Mouse (Mus musculus): ENCODE results near the gene Arsa.
A peak's percentile ranks its signal among the peaks of the same experiment; 100 is the strongest.
"Not testable (repeated sequence)": the region's sequence is repeated elsewhere in the genome, so short reads cannot be mapped to it uniquely, and the experiment has no call there.

Gene Arsa

DNA sequence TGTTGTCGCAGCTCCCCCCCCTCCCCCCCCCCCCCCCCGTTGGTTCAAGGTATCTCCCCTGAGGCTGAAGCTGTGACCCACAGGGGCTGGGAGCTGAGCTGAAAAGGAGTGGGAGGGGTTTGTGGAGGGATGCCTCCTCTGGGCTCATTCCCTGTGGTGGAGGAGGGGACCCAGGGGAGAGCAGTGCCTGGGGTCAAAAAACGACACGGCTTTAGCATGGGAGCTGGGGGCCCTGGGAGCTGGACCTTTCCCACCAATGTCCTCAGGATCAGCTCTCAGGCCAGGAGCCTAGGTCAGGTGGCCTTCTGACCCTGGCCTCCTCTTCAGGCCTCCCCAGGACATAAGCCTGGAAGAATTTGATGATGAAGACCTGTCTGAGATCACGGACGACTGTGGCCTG, 22.4 kb downstream of the Arsa start:
- no peak for DNase-seq (ENCODE audit: low spot score in 2 of 2)

DNA sequence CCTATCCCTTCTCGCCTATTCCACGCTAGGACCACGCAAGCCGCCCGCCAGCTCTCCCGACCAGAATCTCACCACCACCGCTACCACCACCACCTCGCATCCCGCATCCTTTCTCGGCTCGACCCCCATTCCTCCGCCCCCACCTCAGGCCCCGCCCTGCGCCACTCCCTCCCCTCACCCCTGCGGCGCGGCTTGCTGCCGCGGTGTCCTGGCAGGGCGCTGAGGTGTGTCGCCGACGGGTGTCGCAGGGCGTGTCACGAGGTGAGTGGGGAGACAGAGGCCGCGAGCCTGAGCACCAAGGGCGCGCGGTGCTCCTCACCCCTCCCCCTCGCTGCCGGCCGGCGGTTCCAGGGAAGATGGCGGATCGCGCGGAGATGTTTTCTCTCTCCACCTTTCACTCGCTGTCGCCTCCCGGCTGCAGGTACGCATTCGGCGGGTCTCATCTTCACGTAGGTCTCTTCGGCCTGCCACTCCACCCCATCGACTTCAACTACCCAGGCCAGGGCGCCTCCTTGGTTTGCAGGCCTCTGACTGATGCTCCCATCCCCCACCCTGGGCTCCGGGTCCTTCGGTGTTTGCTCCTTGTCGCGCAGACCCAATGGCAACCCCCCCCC, 23.3 kb downstream of the Arsa start, which contains the start of gene Mapk8ip2:
Mapk8ip2 (plus strand) TSS at position 49 of the 614 bp plus-strand sequence.
- DNase-seq (ENCODE audit: low spot score in 2 of 2) = no peak

DNA sequence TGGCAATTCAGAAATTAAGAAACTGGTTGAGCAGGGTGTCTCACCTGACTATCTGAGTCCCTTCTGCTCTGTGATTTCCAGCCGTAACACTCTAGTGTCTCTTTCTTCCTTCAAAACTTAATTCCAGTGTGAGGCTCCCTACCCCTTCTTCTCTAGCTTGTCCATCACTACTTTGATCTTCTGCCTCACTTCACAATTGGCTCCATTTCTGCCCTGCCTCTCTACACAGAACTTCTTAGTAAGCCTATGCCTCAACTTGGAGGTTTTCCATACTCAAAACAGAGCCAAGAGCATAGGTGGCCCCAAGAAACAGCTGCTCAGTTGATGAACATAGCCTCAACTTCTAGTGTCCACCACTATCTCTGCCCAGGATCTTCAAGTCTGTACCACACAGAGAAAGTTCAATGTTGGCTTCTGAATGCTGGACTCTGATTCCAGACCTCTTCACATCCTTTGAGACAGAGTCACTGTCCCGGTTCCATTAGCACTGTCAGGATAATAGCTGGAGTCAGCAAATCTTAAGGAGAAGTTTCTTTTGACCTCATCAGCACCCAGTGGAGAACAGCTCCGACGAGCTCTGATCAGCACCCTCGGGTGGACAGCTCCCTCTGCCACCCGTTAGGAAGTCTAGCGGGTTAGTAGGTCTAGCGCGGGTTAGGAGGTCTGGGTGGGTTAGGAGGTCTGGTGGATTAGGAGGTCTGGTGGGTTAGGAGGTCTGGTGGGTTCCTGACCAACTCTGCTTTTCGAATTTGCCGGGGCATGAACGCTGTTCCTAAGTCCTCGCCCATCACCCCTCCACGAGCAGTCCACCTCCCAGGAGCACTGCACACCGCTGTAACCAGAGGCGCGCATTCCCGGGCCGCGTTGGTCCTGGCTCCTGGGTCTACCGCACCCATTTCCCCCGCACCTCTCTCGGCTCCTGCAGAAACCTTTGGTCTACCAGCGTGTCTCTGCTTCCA, 24.0 kb downstream of the Arsa start:
- DNase-seq (ENCODE audit: low spot score in 2 of 2) = peak in 1 of 2 experiments; percentile 52

DNA sequence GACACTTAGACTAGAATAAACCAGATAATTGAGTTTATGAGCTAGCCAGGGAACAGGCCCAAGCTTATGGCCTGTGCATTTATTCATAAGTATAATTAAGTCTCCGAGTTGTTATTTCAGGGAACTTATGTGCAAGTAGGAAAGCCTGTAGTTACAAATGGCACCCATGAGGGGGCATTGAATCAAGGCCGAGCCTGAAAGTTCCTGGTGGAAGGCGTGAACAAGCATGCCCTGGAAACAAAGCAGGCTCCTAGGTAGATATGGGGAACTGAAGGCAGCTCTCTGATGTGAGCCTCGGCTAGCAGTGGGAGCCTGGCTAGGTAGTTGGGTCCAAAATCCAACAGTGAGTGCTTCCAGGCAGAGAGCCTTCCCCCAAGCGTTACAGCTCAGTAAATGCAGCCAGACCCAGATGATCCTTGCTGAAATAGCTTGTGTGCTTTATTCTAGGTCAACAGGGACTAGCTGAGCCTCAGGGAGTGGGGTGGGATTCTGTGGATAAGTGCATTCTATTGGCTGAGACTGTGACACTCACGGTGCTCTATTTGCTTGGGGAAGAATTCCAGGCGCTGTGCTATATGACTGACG, 34.6 kb downstream of the Arsa start:
- no peak for DNase-seq (ENCODE audit: low spot score in 2 of 2)

DNA sequence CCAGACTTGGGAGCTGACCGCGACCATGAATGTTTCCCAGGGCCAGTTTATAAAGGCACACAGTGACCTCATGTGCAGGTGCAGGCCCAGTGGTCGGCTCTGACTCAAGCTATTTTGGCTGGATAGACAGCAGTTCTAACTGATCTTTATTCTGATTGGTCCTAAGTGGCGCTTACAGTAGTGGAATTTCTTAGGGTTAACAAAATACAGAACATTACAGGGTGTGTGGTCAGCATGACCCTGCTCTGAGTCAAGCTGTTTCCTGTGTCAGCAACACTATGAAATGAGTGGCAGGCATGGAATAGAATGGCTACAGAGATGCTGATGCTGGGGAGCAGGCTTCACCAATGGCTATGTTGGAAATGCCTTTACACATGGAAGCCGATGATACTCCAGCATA, 41.3 kb downstream of the Arsa start:
- no peak for DNase-seq (ENCODE audit: low spot score in 2 of 2)

DNA sequence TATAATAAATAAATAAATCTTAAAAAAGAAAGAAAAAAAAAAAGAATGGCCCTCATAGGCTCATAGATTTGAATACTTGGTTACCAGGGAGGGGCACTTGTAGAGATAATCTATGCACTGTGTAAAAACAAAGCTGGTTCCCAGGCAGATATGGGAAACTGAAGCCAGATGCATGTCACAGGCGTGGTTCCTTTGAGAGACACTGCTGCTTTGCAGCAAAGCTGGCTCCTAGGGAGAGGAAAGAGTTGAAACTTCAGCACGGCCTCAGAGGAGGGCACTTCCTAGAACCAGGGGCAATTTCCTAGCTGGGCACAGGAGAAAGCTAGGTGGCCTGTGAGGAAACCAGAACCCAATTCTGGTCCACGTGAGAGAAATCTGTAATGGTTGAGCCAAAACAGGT, 43.1 kb downstream of the Arsa start:
- DNase-seq (ENCODE audit: low spot score in 2 of 2) = no peak

DNA sequence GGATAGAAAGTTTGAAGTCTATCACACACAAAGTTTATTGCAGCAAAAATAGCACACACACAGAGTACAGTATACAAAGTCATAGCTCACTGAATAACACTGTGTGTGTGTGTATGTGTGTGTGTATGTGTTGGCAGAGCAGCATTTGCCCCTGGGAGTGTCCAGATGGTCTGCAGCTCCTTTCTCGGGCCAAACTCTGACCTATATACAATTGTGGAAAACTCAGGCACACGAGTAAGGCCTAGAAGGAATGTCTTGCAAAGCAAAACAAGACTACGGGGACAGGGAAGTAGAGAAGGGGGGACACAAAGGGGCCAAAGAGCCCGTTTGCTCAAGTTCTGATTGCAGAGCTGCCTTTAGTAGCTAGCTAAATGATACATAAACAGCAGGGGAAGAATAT, 44.3 kb downstream of the Arsa start:
- no peak for DNase-seq (ENCODE audit: low spot score in 2 of 2)

DNA sequence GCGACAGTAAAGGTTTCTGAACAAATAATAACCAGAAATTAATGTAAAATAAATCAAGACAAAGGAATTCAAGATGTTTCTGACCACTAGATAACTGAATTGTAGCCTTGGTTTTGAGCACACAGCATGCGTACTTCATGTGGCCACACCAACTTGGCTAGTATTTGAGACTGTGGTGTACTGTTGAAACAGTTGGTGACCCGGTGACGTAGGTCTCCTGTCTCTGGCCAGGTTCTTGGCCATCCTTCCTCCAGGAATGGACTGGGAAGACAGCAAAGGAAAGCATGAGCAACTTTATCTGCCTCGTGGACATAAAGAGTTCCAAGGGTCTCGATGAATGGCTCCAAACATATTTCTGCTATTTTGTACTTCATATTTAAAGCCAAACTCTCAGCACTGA, 45.4 kb downstream of the Arsa start:
- DNase-seq (ENCODE audit: low spot score in 2 of 2) = no peak

DNA sequence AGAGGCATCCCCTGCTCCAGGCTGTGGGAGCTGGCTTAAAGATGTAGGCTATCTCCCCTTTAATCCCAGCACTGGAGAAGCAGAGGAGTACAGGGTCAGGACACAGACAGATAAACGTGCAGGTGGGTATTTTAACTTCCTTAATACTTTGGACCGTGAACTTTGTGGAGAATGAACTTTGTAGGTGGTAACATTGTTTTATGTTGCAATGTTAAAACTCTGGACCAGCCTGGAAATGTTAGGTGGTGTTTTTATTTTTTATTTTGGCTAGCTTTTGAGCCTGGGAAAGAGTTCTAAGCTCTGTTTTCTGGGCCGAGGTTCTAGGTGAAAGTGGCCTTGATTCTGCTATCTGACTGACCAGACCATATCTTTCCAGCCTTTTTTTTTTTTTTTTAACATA, 46.0 kb downstream of the Arsa start:
- DNase-seq (ENCODE audit: low spot score in 2 of 2) = no peak

DNA sequence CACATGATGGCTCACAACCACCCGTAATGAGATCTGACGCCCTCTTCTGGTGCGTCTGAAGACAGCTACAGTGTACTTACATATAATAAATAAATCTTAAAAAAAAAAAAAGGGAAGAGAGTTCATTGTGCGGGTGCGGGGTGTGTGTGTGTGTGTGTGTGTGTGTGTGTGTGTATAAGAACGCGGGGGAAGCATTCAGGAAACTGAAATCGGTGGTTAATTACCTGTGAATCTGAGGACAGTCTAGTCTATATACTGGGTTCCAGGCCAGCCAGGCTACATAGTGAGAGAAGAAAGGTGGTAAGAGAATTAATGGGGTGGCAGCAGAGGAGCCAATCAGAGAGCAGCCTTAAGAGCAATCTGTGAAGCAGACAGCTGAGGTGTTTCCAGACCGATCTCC, 46.5 kb downstream of the Arsa start:
- not testable (repeated sequence) for DNase-seq (ENCODE audit: low spot score in 2 of 2)

DNA sequence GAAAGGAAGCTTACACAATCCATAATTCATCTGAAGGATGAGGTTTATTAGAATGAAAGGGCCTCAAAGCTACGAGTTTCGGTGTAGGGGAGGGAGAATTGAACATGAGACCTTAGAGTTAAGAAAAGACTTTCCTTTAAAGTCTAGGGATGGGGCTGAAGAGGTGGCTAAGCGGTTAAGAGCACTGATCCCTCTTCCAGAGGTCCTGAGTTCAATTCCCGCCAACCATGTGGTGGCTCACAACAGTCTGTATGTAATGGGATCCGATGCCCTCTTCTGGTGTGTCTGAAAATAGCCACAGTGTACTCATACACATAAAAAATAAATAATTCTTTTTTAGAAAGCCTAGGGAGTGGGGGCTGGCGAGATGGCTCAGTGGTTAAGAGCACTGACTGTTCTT, 46.9 kb downstream of the Arsa start:
- no peak for DNase-seq (ENCODE audit: low spot score in 2 of 2)

DNA sequence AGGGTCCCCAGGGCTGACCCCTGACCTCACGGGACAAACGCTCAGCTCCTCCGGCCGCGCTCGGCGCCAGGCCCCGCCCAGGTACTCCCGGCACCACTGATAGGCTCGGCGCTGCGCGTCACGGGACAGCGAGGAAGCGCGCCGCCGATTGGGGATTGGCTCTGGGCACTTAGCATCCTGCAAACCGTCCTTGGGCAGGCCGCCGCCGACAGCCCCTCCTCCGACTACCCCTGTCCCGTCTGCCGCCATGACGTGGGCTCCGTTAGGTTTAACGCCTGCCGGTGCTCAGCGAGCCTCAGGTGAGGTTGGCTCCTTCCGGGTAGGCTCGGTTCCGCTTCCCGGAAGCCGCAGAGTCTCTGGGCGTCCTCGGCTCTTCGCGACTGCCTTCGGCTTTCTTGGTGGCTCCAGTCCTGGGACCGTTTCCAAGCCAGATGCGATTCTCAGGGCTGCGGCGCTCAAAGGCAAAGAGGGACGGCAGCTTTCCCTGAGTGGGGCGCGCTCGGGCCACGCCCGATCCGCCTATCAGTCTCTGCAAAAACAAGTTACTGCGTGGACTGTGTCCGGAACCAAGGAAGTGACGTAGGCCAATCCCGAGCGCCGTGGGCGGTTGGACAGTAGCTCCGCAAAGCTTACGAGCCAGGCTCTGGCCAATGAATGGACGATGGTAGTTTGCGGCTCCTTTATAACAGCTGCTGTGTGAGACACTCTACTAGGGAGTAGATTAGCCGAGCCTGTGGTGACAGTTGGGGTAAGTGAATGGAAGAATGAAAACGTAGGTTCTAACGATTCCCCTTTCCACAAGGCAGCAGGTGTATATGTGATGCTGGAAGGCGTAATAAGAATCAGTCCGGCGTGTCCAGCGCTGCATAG, 47.6 kb downstream of the Arsa start, which contains the start of the genes C730034F03Rik, Gm44502 and Chkb:
C730034F03Rik (plus strand) TSS at position 238 of the 870 bp plus-strand sequence.
Gm44502 (minus strand) TSS at position 345 of the 870 bp plus-strand sequence.
Chkb (minus strand) TSS at position 557 of the 870 bp plus-strand sequence.
- DNase-seq (ENCODE audit: low spot score in 2 of 2) = peak; percentile 87 to 91

DNA sequence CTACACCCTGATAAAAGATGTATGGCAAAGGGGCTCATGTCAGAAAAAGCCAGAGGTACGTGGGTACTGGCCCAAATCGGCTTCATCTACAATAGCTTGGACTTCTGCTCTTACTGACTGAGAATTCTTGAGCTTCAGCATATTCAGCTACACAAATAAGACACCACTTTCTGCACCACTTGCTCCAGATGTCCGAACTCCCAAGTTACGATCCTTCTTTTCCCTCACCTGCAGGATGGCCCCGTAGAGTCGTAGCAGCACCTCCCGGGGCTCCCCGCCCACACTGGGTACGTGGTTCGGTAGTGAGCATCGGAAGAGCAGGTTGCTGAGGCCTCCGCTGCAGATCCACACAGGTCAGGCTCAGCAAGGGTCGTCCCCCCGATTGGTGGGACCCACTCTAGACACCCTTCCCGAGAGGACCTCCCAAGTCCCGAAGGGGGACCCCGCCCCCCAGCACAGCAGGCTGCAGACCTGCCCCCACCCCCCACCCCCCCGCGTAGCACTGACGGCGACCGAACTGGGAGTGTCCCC, 48.3 kb downstream of the Arsa start:
- no peak for DNase-seq (ENCODE audit: low spot score in 2 of 2)

DNA sequence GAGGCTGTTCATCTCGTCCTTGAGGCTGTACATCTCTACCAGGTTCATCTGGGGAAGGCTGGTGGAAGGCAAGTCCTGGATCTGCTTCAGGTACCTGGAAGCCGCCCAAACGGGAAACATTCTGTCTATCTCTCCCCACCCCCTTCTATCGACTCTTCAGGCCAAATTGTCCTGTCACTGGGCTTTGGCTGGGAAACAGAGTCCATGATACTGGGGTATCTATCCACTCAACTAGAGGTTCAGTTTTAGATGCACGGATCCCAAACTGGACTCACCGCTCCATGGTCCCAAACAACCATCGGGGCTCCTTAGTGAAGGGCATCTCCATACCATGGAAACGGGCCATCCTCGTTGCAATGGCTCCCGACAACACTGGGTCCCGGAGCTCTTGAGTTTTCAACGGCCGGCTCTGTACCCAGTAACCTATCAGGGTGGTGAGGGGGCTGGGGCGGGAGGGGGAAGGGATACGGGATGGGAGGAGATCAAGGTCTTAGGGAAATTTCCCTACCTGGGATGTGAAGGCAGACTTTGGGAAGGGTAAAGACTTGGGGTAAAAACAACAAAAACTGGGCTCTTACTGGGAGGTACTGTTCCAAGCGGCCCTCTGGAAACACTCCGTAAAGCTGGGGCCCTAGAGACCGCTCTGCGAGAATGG, 49.0 kb downstream of the Arsa start:
- no peak for DNase-seq (ENCODE audit: low spot score in 2 of 2)

DNA sequence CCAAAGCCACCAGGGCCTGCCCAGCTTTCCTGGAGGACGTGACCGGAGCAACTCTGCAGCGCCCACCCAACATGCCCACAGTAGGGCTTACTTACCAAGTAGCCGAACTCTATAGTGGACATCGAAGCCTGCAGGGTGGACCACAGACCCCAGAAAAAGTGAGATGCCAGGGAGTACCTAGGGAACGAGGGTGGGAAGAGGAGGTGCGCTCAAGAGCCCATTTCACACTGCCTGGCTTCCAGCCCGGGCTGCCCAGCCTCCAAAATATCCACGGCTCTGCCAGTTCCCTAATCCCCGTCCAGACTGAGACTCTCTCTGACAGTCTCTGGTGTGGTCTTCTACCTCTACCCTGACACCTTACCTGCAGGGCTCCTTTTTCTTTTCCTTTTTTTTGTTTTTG, 50.5 kb downstream of the Arsa start:
- no peak for DNase-seq (ENCODE audit: low spot score in 2 of 2)

DNA sequence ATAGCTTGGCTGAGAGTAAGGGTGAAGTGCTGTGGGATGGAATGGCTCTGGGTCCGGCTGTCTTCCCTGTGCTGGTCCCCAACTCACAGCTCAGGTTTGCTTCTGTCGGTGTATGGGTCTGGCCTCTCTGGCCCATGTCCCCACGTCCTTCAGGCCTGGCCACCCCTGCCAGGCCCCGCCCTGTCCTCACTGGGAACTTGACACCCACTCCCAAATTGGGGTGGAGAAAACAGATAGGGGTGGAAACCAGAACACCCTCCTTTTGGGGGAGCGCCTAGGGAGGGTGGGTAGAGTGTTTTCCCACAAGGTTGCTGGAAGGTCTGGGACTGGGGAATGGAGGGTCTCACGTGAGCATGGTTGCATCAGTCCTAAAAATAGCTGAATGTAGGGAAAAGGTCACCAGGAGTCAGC, 51.5 kb downstream of the Arsa start, which contains the start of gene Cpt1b:
Cpt1b (minus strand) TSS at position 153 of the 411 bp plus-strand sequence.
- DNase-seq (ENCODE audit: low spot score in 2 of 2) = no peak

DNA sequence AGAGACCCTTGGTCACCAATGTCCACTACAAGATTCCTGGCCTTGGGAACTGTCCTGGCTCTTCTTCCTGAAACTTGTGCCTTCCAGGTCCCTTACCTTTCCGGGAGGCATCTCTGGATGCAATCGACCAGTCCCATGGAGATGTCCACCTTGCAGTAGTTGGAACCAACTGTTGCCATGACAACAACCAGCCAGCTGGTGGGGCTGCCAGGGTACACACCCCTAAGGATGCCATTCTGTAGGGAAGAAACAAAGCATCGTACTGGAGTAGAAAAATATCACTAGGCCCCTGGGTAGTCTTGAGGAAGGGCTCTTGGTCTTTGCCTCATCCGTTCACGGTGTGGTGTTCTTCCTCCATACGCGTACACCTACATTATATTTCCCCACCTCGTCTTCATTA, 52.6 kb downstream of the Arsa start:
- peak in 1 of 2 experiments; percentile 53 for DNase-seq (ENCODE audit: low spot score in 2 of 2)

Data from urinary bladder, postnatal 4 days (tissue).